Mouse (Mus musculus): ENCODE results near the gene Ankrd61.

DNA sequence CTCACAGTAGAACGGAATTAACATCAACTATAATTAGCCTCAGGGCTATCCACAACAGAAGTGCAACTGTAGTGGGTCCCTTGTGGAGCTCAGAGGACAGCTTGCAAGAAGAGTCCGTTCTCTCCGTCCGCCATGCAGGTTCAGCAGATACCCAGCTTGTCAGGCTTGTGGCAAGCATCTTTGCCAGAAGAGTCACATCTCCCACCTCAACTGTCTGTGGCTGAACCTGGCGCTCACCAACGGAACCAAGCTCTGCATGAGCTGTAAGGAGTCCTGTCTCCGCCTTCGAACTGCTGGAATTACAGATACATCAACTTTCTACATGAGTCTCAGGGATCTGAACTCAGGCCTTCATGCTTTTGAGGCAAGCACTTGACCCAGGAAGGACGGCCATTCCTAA lies 38.7 kb upstream of the Ankrd61 start:
- TF ChIP-seq POLR2A (IDR thresholded peaks at IDR 0.05; ENCODE audit: low read depth, low read length), result no peak
- no peak for TF ChIP-seq CTCF (conservative IDR thresholded peaks at IDR 0.05; ENCODE audit: insufficient read depth, insufficient read length, low read depth, low read length)
